Mouse (Mus musculus) kidney, postnatal 14 days (tissue): ENCODE results near the gene Cetn2.
A peak's percentile ranks its signal among the peaks of the same experiment; 100 is the strongest.

Experiments used
- DNase-seq: peaks from one replicate; pipeline ENCODE4 v3.0.0; 2022; ENCODE audit warnings: mixed read lengths

Cetn2 gene

DNA sequence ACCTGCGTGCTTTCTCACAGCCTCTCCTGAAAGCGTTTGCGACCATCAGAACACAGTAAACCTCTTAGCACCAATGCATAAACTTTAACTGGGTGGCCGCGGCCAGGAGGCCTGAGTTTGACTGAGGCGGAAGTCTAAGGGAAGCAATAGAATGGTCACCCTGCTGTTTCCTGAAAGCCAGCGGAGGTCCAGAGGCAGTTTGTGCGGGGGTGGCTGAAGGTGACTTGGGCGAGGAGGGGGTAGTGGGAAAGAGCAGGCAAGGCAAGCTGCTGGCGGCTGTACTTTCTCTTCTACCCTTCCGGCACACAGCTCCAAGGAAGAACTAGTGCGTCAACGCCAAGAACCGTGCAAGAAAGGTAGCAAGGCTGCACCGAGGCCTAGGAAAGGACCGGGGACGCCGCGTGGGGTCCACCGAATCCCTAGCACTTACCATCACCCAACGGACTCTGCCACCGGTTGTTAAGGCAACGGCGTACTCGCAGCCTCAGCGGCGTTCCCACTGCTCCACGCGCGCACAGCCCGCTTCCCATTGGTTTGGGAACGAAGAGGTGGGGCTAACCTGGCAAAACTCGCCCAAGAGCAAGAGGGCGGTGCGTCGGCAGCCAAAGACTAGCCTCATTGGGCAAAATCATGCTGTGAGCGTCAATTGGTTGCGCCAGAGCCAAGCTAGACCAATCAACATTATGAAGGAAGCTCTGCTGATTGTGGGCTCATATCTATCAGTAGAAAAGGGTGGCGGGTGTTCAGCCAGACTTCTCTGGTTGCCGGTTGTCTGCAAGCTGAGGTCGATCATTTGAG is at the start of gene Cetn2, which contains the start of gene Nsdhl:
TSS of gene Cetn2 (minus strand) at position 528 of the 798 bp plus-strand sequence.
TSS of gene Nsdhl (plus strand) at position 674 of the 798 bp plus-strand sequence.
- DNase-seq: peak; percentile 92

DNA sequence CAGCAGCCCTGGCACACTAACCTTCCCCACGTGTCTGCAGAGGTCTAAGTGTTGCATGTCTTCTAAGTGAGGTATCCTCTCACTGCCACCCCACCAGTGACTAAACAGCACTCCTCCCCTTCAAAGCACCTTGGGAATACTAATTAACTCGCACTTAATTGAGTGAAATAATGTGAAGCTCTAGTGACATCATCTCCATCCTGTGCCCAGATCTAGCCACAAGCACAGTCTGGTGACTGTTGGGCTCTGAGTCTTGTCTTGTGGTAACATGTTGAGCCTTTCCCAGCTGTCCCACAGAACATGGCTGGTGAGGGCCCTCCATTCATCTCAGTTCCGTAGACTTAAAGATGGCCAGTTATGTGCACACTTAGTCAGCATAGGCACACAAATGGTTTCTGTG is 44.5 kb upstream of the Cetn2 start:
- DNase-seq: no peak

DNA sequence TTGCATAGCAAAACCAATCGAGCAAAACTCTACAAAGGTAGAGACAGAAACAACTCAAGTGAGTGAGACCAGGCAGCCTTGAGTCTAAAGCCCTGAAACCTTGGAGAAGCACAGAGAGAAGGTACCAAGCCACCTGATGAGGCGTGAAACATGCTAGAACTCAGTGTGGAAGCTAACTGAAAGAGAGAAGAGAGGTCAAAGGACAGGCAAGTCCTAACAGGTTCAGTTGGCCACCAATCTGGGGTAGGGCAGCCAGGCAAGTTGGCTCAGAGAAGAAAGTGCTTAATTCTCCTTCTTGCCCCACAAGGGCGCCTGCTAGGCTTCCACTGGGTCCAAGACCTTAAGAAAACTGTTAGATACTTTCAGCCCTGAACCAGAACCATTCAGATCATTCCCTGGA is 43.3 kb upstream of the Cetn2 start:
- no peak for DNase-seq

DNA sequence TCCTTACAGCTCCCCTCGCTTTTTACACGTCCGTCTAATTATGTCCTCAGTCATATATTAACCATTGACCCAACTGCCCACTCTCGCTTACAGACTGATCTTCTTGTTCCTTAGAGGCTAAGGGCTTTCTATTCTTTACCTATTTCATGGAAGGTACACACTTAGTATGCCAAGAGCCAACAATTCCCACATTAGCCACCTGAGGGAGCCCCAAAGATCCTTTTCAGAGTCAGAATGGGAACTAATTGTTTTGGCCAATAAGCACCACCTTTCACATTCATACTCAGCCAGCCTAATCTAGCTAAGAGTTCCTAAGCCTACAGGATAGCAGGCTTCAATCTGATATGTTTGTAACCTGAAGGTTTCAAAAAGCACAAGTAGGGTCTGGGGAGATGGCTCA is 42.2 kb upstream of the Cetn2 start:
- DNase-seq: peak; percentile 18

DNA sequence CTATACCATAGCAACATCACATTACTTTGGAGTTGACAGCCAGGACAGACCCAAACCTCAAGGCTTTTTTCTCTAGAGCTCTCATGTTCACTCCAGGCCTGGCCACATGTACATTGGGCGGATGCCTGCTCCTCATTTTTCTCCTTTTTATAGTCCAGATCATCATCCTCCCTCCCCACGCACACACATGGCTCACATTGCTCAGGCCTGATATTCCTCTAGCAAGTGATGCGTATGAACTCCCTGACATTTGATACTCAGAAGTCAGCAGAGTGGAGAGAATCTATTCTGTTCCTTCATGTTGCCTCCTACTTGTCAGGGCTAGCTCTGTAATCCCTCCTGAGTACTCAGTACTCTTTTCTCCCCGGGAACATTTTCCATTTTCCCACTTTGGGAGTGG is 38.3 kb upstream of the Cetn2 start:
- no peak for DNase-seq

DNA sequence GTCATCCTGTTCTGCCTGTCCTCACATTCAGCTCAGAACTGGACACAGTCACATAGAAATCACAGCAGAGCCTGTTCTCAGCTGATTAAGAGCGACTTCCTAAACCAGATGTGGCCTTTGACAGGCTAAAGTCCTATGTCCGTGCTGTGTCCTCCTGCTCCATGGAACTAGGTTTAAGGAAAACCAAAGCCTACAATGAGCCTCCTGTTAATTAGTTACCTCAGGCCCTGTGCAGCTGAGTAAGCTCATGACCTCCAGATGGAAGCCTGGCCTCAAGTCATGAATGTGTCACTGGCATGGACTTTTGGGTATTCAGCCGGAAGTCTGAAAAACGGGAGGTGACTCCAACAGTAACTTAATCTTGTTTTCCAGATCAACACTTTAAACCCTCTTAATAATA is 35.3 kb upstream of the Cetn2 start:
- peak; percentile 40 for DNase-seq

DNA sequence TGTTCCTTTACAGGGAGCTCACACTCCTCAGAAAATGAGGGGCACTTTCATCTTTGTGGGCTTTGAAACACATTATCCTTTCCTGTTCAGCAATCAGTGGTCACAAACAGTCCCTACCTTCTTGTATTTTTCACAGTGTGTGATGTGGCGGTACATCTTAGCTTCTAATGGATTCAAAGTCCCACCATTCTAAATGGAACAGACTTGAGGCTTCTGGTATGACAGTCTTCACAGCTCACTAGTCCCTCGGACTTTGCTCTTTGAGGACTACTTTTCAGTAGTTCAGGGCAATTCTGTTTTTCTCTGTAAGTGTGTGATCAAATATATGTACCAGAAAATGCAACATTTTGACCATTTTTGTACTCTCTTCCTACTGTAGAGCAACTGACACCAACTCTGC is 3.2 kb upstream of the Cetn2 start:
- no peak for DNase-seq

DNA sequence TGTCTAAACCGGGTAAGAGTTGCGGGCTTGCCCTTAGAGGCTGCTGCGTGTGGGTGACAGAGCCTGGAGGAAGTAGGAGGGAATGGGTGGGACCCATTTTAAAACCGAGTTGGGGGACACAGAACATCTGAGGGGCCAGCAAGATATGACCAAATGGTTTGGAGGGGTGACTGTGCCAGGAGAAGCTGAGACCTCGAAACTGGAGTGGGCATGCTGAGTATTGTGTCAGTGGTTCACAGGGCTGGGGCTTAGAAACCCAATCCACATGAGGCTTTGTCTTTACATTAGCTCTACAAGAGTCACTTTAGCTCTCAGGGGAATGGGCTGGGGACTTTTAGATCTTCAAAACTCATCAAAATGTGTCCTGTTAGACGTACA is 460 bp upstream of the Cetn2 start:
- DNase-seq: no peak

DNA sequence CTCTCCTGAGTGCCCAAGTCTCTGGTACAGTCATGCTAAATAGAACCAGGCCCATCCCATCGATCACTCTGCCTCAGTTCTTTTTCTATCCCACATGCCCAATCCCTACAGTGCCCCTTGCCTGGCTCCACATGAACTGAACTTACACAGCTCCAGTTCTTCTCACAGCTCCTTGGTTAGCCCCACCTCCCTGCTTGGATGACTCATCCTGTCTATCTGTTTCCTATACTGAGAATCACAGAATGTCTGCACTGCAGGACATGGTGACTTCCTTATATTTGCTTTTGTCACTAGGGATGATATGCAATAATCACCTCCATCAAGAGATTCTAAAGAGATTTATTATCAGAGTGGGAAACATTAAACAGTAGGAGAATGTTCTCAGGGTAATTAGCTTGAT is 6.6 kb downstream of the Cetn2 start:
- DNase-seq: no peak

DNA sequence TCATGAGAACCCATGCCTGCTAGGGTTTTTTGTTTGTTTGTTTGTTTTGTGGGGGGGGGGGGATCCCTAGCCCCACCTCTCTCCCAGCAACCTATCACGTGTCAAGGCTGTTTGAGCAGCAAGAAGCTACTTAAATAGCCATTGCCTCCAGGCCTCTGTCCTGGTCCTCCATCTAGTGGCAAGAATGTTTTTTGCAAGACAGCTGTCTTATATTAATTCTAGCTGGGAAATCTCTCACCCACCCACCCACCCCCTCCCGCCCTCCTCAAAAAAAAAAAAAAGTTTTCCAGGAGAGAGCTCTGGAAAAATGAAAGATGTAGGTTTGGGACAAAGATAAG is 9.8 kb downstream of the Cetn2 start:
- peak; percentile 65 for DNase-seq

DNA sequence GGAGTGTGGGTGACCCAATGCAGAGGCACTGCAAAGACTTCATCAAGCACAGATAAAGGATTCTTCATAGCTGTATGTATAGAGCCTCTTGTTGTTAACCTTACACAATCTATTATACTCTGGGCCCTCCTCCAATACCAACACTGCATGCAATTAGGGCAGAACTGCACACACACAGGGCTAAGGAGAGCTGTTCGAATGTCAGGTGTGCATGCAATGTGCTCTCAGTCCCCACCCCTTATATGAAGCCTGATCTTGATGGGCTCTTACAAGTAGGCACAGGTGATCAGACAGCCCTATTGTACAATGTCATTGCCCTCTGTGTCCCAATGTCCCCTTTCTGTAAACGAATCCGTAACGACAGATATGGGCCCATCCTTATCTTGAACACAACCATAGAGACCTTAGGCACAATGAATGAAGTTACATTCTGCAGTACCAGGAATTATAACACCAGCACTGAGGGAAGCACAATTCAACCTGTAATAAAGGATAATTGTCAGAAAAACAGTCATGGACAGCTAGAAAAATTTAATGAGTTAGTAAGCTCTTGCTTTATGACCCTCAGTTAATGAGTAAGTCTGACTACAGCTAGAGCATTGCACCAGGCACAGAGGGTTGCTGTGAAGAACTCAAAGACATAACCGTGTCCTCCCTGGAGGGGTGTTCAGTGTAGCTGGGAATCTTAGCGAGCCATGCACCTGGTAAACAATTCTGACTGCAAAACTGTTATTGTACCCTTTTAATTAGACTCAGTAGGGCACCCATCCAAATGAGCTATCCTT is 10.4 kb downstream of the Cetn2 start:
- no peak for DNase-seq

DNA sequence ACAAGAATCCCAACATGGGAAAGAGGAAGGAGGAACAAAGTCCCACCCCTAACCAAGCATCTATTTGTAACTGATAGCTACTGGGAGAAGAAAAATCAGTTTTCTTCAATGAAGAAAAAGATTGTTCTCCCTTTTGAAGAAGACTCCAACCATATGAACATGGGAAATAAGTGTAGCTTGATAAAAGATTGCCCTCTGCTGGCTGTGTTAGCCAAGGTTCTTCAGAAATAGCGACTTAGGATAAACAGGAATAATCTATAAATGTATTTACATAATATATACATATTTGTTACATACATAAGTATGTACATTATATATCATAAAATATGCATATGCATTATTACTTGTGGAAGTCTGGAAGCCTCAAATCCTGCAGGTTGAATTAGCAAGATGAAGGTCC is 15.7 kb downstream of the Cetn2 start:
- DNase-seq: no peak

DNA sequence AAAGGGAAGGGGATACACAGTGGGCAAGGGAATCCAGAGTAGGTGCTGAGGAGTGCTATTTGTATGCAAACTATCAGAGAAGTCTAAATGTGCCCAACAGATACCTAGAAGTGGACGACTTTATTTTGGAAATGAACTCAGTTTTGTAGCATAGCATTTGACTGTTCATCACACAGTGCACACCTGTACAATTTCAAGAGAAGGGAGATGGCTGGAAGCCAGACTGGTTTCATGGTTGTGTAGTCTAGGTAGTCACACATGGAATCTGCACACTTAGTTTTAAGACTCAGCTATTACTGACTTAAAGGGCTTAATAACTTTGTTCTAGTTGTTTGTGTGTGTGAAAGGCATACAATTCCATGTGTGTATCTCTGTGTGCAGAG is 22.2 kb downstream of the Cetn2 start:
- DNase-seq: no peak

DNA sequence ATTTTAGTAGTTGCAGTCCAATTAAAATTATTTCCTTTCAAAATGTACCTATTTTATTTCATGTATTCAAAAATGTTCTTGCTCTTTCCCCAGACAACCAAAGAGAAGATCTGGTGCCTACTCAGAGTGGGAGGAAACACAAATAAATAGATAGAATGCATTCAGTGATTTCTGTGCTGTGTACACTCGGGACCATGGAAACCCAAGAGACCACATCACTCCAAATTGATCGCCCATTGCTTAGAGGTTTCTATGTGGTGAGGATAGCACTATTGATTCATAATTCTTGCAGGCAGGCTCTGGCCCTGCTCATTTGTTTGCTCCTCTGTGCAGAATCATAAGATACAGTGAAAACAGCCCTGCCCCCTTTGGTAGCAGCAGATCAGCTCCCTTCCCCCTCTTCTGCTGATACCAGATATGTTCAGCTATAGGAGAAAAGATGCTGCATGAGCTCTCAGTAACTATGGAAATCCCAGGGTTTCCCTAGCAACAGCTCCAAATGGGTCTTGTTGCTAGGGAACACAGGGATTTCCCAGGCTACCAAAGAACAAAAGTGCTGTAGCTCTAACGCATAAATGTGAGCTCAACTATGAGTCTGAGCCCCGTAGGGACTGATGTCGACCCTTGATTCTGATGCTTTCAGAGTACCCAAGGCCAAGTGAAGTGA is 22.7 kb downstream of the Cetn2 start:
- no peak for DNase-seq
